Mouse (Mus musculus) midbrain, embryonic 14.5 days (tissue): ENCODE measurements around the gene Gm20388. TPM values are rescaled to one million over a fixed set of nuclear protein-coding genes. Genes with fewer than 3 reads are reported as not detected.
A peak's percentile ranks its signal among the peaks of the same experiment; 100 is the strongest.

Source experiments
- ATAC-seq: fragments of 200-750 bp; cut with Nextera tagmentation; 2 replicates; pipeline ENCODE4 v1.8.0; 2017; ENCODE audit warnings: moderate number of reproducible peaks, moderate library complexity; ENCODE audit not compliant: low FRiP score, low TSS enrichment
- DNase-seq: peaks from one replicate; pipeline ENCODE4 v3.0.0-alpha.2; 2015
- H3K27ac ChIP-seq: fragments of 300-500 bp; sonication (generic); replicated peaks from 2 replicates; pipeline ENCODE4 v1.5.1; 2014; ENCODE audit warnings: mild to moderate bottlenecking, low read depth, low read length, moderate library complexity
- H3K27me3 ChIP-seq: fragments of 300-500 bp; sonication (generic); 2 replicates; pipeline ENCODE4 v1.6.1; 2014; ENCODE audit warnings: low read length, control low read depth, mixed read lengths; ENCODE audit not compliant: control insufficient read depth, insufficient read depth
- H3K36me3 ChIP-seq: fragments of 300-500 bp; sonication (generic); 2 replicates; pipeline ENCODE4 v1.6.1; 2014; ENCODE audit warnings: low read length, control low read depth; ENCODE audit not compliant: control insufficient read depth, insufficient read depth
- H3K4me1 ChIP-seq: fragments of 300-500 bp; sonication (generic); 2 replicates; pipeline ENCODE4 v1.6.1; 2014; ENCODE audit warnings: mild to moderate bottlenecking, antibody characterized with exemption, low read length, control low read depth; ENCODE audit not compliant: control insufficient read depth, insufficient read depth
- H3K4me2 ChIP-seq: fragments of 300-500 bp; sonication (generic); 2 replicates; pipeline ENCODE4 v1.6.1; 2014; ENCODE audit warnings: mild to moderate bottlenecking, low read length, moderate library complexity
- H3K4me3 ChIP-seq: fragments of 300-500 bp; sonication (generic); replicated peaks from 2 replicates; pipeline ENCODE4 v1.5.1; 2014; ENCODE audit warnings: low read depth, low read length
- H3K9ac ChIP-seq: fragments of 300-500 bp; sonication (generic); replicated peaks from 2 replicates; pipeline ENCODE4 v1.6.1; 2014; ENCODE audit warnings: mild to moderate bottlenecking, low read length, moderate library complexity
- H3K9me3 ChIP-seq: fragments of 300-500 bp; sonication (generic); 2 replicates; pipeline ENCODE4 v1.6.1; 2016; ENCODE audit warnings: low read length, control low read depth, mixed read lengths; ENCODE audit not compliant: control insufficient read depth
- WGBS: fragments of 180-500 bp; shearing (Covaris S2); extraction: QIAGEN DNeasy Blood & Tissue Kit; methylation state at CpG from one replicate; pipeline ENCODE4 v1.1.7; 2014; 5-methylcytosine and 5-hydroxymethylcytosine counted together
- polyA plus RNA-seq: library from polyadenylated mRNA; unstranded; fragments of >200 nt; fragmentation: Nextera tagmentation; extraction: Ambion mirVana; gene quantifications from 2 replicates; pipeline ENCODE4 v1.2.1, GENCODE M21; 2014

Gm20388 gene
- polyA plus RNA-seq, 1 experiment from 2014 or later: 4.1 TPM

DNA sequence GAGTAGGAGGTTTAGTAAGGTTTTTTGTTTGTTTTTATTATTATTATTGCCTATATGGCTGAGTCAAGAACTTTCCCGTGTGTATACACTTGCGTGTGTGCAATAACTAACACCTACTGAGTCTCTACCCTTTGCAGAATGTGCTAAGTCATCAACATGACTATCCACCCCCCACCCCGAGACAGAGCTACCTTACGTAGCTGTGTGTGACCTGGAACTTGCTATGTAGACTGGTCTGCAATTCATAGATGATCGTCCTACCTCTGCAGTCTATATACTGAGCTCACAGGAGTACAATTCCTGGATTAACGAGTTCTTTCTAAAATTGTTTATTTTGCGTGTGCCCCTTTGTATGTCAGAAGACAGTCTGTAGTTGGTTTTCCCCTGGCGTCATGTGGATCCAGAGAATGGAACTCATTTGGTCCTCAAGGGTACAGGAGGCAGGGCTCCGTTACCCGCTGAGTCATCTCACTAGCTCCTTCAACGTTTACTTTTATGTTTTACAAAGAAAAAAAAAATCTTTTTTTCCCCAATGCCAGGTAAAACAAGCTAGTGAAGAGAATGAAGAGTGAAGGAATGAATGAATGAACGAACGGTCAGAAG, 596 bp upstream of the Gm20388 start, which contains the start of gene Usp10:
Gene Usp10, plus strand, starts transcription at position 417 of the 603 bp plus-strand sequence.
- Histone ChIP-seq H3K27ac (peak within 1 kb of the TSS; percentile 95), H3K36me3 (no peaks in the 10 kb centered on the region), H3K27me3 (no peaks in the 10 kb centered on the region), H3K4me1 (peaks cover 41% of the 10 kb centered on the region), H3K9ac (peak within 1 kb of the TSS; percentile 84), H3K4me3 (peak within 1 kb of the TSS; percentile 80), H3K9me3 (no peaks in the 10 kb centered on the region), H3K4me2 (peak within 1 kb of the TSS; percentile 85)
- ATAC-seq (no peak), DNase-seq (no peak)
- 25% methylated on average over 13 of the region's 13 CpGs for WGBS

DNA sequence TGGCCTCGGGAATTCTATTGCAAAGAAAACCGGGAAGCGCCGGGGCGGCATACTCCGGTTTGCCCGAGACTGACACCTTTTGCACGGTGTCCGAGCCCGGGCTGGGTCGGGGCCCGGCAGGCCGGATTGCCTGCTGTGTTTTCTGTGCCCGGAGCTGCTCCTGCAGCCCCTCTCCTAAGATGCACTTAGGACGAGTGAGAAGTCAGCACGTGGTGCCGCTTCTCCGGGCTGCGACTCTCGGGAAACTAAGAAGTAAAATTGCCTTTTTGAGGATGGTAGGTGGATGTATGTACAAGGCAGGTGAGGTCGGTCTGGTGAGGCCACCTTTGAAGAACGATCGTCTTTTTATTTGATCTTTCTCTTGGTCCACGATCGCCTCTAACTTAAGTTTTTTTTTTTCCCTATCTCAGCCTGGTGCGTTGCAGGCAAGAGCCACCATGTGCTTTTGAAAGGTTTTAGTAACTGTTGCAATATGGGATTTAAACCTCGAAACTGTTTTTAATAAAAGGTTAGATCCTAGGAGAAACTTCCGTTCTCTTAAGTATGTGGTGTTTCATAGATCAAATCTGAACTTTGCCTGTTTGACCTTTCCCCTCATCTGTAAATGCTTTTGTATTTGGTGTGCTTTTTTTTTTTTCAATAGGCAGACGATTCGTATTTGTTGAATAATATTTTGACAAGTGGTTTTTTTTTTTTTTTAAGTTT, 769 bp downstream of the Gm20388 start:
- Histone ChIP-seq H3K9me3 (no peaks in the 10 kb centered on the region), H3K9ac (peak overlapping the region; percentile 84), H3K36me3 (no peaks in the 10 kb centered on the region), H3K4me1 (peaks cover 42% of the 10 kb centered on the region), H3K4me3 (peak overlapping the region; percentile 80), H3K27me3 (no peaks in the 10 kb centered on the region), H3K27ac (peak overlapping the region; percentile 95), H3K4me2 (peak overlapping the region; percentile 85)
- ATAC-seq (peak; percentile 51; the same call in 1 of the 2 replicates), DNase-seq (no peak)
- under 1% methylated on average over 30 of the region's 30 CpGs for WGBS

DNA sequence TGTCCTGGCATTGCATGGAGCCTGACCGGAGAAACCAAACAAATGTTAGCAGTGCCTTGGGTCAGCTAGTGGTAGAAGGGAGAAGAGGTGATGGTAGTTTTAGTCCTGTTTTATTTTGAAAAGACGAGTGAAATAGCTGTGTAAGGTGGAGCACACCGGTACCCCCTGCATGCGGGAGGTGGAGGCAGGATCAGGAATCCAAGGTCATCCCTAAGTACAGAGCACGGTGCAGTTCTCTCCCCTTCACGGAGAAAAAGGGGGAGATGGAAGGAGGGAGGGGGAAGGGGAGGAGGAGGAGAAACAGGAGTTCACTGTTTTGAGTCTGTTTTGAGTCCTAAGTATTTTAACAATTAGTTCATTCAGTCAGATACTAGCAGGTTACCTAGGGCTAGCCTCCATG, 2.0 kb downstream of the Gm20388 start:
- DNase-seq: no peak
- Histone ChIP-seq H3K9me3 (no peaks in the 10 kb centered on the region), H3K36me3 (no peaks in the 10 kb centered on the region), H3K27me3 (no peaks in the 10 kb centered on the region), H3K4me3 (0 out of 2 replicates have a peak overlapping the region, but pooled peaks have one; percentile 80), H3K27ac (no peak overlapping the region), H3K4me1 (peaks cover 42% of the 10 kb centered on the region), H3K9ac (no peak overlapping the region), H3K4me2 (peak overlapping the region; percentile 85)
- no peak for ATAC-seq
- 42% methylated on average over 6 of the region's 6 CpGs for whole genome bisulfite sequencing

- no peak overlapping the region; the same call in 1 of the 2 replicates for H3K9ac ChIP-seq
- no peak for ATAC-seq
- H3K4me2 ChIP-seq: peak overlapping the region; percentile 85
- no peaks in the 10 kb centered on the region for H3K9me3 ChIP-seq
- 77% methylated on average over 3 of the region's 3 CpGs for WGBS
- DNase-seq: no peak
- H3K27me3 ChIP-seq: no peaks in the 10 kb centered on the region
- no peak overlapping the region for H3K27ac ChIP-seq
- peaks cover 42% of the 10 kb centered on the region for H3K4me1 ChIP-seq
- H3K4me3 ChIP-seq: no peak overlapping the region
- 0 out of 2 replicates have a peak, but pooled peaks cover 3% of the 10 kb centered on the region for H3K36me3 ChIP-seq
Measured at GRCm38 (mm10) chr8:119913181-119913580, 2.5 kb downstream of the Gm20388 start.

GRCm38 (mm10) chr8:119914161-119914560, 3.5 kb downstream of the Gm20388 start:
- Histone ChIP-seq H3K9ac (no peak overlapping the region), H3K27ac (no peak overlapping the region), H3K36me3 (0 out of 2 replicates have a peak, but pooled peaks cover 5% of the 10 kb centered on the region), H3K9me3 (no peaks in the 10 kb centered on the region), H3K4me1 (peaks cover 42% of the 10 kb centered on the region), H3K4me3 (no peak overlapping the region), H3K27me3 (no peaks in the 10 kb centered on the region), H3K4me2 (no peak overlapping the region)
- 53% methylated on average over 2 of the region's 2 CpGs for WGBS
- DNase-seq: no peak
- ATAC-seq: no peak

- DNase-seq (no peak), ATAC-seq (no peak)
- Histone ChIP-seq H3K4me2 (no peak overlapping the region), H3K9me3 (no peaks in the 10 kb centered on the region), H3K4me3 (no peak overlapping the region), H3K36me3 (0 out of 2 replicates have a peak, but pooled peaks cover 7% of the 10 kb centered on the region), H3K9ac (no peak overlapping the region), H3K4me1 (peaks cover 36% of the 10 kb centered on the region), H3K27me3 (no peaks in the 10 kb centered on the region), H3K27ac (no peak overlapping the region)
- 92% methylated on average over 4 of the region's 4 CpGs for WGBS
Measured at GRCm38 (mm10) chr8:119915298-119915697, 4.7 kb downstream of the Gm20388 start.

DNA sequence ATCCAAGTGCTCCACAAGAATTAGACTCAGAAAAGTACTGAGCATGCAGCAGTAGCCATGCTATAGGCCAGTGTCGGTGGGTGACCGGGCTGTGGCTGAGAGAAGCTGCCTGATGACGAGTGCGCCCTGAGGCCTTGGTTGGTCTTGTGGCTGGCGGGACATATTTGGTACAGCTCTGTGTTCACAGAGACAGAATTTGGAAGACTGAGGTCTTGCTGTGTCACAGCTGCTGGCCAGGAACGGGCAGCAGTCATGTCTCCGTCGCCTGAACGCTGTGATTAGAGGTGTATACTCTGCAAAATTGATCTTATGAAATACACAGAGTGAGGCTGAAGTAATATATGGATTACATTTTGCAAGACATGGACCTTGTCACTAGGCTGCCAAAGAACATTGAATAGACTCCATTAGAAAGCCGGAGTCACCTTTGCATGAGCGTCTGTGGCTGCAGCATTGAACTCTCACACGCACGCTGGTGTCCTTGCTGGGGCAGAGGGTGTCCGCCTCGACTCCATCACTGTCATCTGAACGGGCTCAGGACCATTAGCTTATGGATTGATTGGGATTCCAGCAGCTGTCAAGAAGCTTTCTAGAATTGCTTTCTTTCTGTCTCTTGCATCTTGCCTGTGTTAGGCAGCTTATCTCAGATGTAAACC, 5.7 kb downstream of the Gm20388 start:
- peaks cover 34% of the 10 kb centered on the region for H3K4me1 ChIP-seq
- H3K27ac ChIP-seq: no peak overlapping the region
- no peak overlapping the region for H3K4me2 ChIP-seq
- 80% methylated on average over 16 of the region's 16 CpGs for WGBS
- 0 out of 2 replicates have a peak, but pooled peaks cover 7% of the 10 kb centered on the region for H3K36me3 ChIP-seq
- H3K9ac ChIP-seq: no peak overlapping the region
- DNase-seq (no peak), ATAC-seq (no peak)
- H3K27me3 ChIP-seq: no peaks in the 10 kb centered on the region
- H3K9me3 ChIP-seq: no peaks in the 10 kb centered on the region
- no peak overlapping the region for H3K4me3 ChIP-seq

GRCm38 (mm10) chr8:119917415-119917814, 6.8 kb downstream of the Gm20388 start:
- no peak overlapping the region for H3K4me2 ChIP-seq
- no peaks in the 10 kb centered on the region for H3K9me3 ChIP-seq
- ATAC-seq: no peak
- peaks cover 23% of the 10 kb centered on the region for H3K4me1 ChIP-seq
- no peak overlapping the region for H3K9ac ChIP-seq
- WGBS: 93% methylated on average over 3 of the region's 3 CpGs
- H3K36me3 ChIP-seq: 0 out of 2 replicates have a peak, but pooled peaks cover 7% of the 10 kb centered on the region
- H3K4me3 ChIP-seq: no peak overlapping the region
- no peaks in the 10 kb centered on the region for H3K27me3 ChIP-seq
- DNase-seq: no peak
- H3K27ac ChIP-seq: no peak overlapping the region
